Mouse (Mus musculus): Measurements from ENCODE around the gene Snx29. TPM values are rescaled to one million over a fixed set of nuclear protein-coding genes. Genes with fewer than 3 reads are reported as not detected.
"Not testable (repeated sequence)": the region's sequence is repeated elsewhere in the genome, so short reads cannot be mapped to it uniquely, and the experiment has no call there.

Snx29 gene
- polyA plus RNA-seq, 1 experiment from 2014 or later = 22.7 TPM

DNA sequence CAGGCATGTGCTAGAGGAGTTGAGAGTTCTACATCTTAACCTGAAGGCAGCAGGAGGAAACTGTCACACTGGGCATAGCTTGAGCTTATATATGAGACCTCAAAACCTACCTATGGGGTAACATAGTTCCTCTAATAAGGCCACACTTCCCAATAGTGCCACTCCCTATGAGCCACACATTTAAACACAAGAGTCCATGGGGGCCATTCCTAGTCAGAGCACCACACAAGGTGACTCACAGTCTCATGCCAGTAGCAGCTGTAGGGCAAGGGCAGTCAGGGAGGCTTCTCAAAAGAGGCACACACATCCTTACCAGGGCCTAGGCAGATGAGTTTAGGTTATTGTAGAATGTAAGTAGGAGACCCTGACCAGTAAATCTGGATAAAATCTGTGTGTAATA lies 119.8 kb downstream of the Snx29 start:
- no peak overlapping the region for H3K9ac ChIP-seq
- no peak overlapping the region for H3K4me2 ChIP-seq
- H3K36me3 ChIP-seq (replicated peaks) = no peaks in the 10 kb centered on the region
- H3K4me1 ChIP-seq = no peaks in the 10 kb centered on the region
- no peak for ATAC-seq (replicated peaks)
- H3K27me3 ChIP-seq (replicated peaks) = no peaks in the 10 kb centered on the region
- H3K4me3 ChIP-seq = no peak overlapping the region
- no peak overlapping the region for H3K27ac ChIP-seq
- no peaks in the 10 kb centered on the region for H3K9me3 ChIP-seq

DNA sequence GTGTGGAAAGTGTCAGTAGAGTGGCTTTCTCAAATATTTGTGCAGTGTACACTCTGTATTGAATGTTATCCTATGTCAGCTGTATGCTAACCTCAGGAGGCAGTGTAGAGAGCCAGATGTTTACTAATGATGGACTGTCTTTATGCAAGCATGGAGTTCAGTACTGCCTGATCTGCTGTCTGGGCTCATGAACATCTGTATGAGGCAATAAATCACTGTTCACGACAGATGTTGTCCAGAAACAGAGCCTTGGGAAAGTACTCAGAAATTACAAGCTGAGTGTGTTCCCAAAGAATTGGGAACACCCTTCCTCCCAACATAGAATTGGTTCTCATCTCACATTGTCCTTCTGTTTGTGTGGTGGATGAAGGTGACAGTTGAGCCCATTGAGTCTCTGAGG lies 121.9 kb downstream of the Snx29 start:
- Histone ChIP-seq H3K9me3 (no peaks in the 10 kb centered on the region), H3K27ac (no peak overlapping the region), H3K4me1 (no peaks in the 10 kb centered on the region), H3K27me3 (replicated peaks) (no peaks in the 10 kb centered on the region), H3K4me3 (no peak overlapping the region), H3K4me2 (no peak overlapping the region), H3K9ac (no peak overlapping the region), H3K36me3 (replicated peaks) (no peaks in the 10 kb centered on the region)
- WGBS = 82% methylated on average over 1 of the region's 1 CpGs
- ATAC-seq (replicated peaks) = no peak

DNA sequence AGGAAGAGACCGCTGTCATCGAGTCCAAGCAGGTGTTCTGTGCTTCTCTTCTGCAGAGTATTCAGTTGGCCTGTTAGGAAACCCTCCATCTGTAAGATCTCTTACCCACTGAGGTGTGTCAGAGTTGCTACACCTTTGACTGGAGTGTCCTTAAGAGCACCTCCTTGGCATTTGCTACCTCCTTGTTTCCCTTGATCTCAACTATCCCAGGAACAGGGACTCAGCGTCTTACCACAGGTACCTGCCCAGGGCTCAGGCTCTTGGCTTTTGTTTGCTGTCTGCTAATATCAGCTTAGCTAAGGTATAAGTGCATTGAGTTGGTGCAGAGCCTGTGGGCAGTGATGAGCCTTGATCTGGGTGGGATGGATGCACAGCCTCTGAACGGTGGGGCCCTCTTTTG lies 124.3 kb downstream of the Snx29 start:
- Histone ChIP-seq H3K27ac (no peak overlapping the region), H3K9ac (no peak overlapping the region), H3K4me1 (no peaks in the 10 kb centered on the region), H3K4me3 (no peak overlapping the region), H3K36me3 (replicated peaks) (no peaks in the 10 kb centered on the region), H3K9me3 (no peaks in the 10 kb centered on the region), H3K27me3 (replicated peaks) (no peaks in the 10 kb centered on the region), H3K4me2 (no peak overlapping the region)
- ATAC-seq (replicated peaks) = no peak
- 96% methylated on average over 4 of the region's 4 CpGs for WGBS

DNA sequence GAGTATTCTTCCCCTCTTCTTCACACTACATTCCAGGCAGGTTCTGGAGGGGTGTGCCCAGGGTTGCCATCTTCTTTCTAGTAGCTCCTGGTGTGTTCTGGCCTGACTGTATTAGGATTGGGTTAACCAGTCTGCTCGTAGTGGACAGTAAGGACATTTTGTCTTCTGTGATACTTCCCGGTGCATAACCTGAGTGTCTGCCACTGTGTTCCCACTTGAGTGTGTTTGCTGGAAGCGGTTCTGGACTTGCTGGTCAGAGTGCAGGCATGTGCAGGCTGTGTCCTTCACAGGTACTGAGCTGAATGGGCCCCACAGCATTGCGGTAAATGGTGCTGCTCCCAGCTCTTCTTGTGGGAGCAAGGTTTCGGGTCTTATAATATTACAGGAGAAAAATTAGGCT lies 125.2 kb downstream of the Snx29 start:
- WGBS = 92% methylated on average over 5 of the region's 5 CpGs

DNA sequence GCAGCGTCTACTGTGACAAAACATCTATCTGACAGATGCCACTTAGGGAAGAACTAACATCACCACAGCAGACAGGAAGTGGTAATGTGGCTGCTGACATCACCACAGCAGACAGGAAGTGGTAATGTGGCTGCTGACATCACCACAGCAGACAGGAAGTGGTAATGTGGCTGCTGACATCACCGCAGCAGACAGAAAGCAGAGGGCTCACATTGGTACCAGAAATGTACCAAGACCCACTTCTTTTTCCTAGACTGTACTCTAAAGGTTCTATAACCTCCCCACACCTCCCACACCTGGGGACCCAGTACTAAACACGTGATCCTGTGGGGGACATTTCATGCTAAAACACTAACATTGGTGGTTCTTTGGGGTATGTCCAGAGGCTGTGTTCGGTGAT lies 126.0 kb downstream of the Snx29 start:
- not testable (repeated sequence) for H3K9ac ChIP-seq; H3K4me3 ChIP-seq; H3K27me3 ChIP-seq (replicated peaks); H3K9me3 ChIP-seq; H3K4me2 ChIP-seq; H3K27ac ChIP-seq; ATAC-seq (replicated peaks); H3K4me1 ChIP-seq
- H3K36me3 ChIP-seq (replicated peaks) = peaks cover 15% of the 10 kb centered on the region; the same call in 1 of the 2 replicates
- WGBS = 92% methylated on average over 4 of the region's 4 CpGs

More for the DNA sequence above, 125.2 kb downstream of the Snx29 start:
- Histone ChIP-seq H3K9me3 (no peaks in the 10 kb centered on the region), H3K4me1 (no peaks in the 10 kb centered on the region), H3K4me3 (no peak overlapping the region), H3K36me3 (replicated peaks) (peaks cover 8% of the 10 kb centered on the region; the same call in 1 of the 2 replicates), H3K27me3 (replicated peaks) (no peaks in the 10 kb centered on the region), H3K27ac (no peak overlapping the region), H3K9ac (no peak overlapping the region), H3K4me2 (no peak overlapping the region)
- no peak for ATAC-seq (replicated peaks)

DNA sequence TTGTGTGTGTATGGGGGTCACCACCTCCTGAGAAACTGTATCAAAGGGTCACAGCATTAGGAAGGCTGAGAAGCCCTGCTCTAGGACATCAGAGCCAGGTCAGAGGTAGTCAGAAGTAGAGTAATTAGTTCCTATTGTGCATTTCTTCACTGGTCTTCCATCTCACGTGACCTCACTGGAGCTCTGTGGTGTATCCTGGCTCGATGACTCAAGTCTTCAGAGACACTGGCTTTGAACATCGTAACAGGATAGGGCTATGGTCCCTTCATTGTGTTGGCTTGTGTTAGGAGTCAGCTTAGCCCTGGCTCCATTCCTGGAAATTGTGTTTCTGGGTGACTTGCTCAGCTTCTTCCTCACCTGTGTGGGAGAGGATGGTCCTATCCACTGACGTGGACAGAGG lies 126.6 kb downstream of the Snx29 start:
- Histone ChIP-seq H3K4me2 (no peak overlapping the region), H3K4me1 (no peaks in the 10 kb centered on the region), H3K27me3 (replicated peaks) (no peaks in the 10 kb centered on the region), H3K27ac (no peak overlapping the region), H3K9me3 (no peaks in the 10 kb centered on the region), H3K9ac (no peak overlapping the region), H3K36me3 (replicated peaks) (peaks cover 19% of the 10 kb centered on the region; the same call in 1 of the 2 replicates), H3K4me3 (no peak overlapping the region)
- ATAC-seq (replicated peaks) = no peak
- WGBS = 92% methylated on average over 4 of the region's 4 CpGs

DNA sequence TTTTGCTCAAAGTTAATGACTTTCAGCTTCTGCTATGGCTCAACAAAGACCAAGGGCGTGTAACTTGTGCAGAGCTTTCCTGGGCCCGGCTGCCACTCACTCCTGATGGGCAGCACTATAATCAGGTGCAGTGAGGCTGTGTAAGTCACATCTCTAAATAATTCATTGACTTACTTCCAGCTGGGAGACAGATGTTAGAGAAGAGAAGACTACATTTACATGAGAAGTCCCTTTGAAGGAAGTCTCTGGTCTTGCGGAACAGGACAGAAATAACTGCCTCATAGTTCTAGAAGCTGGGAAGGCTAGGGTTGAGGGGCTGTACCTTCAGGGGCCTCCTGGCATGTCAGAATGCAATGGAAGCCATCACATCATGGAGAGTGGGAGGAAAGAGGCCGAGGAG lies 127.9 kb downstream of the Snx29 start:
- H3K27me3 ChIP-seq (replicated peaks) = no peaks in the 10 kb centered on the region
- H3K4me2 ChIP-seq = no peak overlapping the region
- ATAC-seq (replicated peaks) = 0 out of 2 replicates have a peak, but pooled peaks have one; percentile 37
- H3K27ac ChIP-seq = no peak overlapping the region
- no peaks in the 10 kb centered on the region for H3K4me1 ChIP-seq
- H3K36me3 ChIP-seq (replicated peaks) = peaks cover 19% of the 10 kb centered on the region; the same call in 1 of the 2 replicates
- H3K9ac ChIP-seq = no peak overlapping the region
- H3K9me3 ChIP-seq = no peaks in the 10 kb centered on the region
- H3K4me3 ChIP-seq = no peak overlapping the region
- WGBS = 66% methylated on average over 4 of the region's 4 CpGs

DNA sequence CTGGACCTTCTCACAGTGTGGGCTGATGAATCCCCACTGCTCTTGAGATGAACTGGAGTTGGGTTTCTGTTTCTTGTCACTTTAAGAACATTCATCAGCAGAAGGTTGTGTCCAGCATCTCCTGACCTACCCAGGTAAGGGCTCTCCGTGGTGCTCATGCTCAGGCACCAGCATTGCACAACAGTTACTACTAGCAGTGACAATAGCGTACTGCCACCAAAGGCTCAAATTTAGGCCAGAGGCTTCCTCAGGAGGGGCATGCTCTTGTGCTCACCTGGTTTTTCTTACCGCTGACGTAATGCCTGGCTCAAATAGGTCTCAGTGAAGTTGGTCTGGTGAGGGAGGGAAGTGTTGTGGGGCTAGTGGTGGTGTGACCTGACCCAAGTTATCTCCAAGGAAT lies 132.2 kb downstream of the Snx29 start:
- WGBS = 96% methylated on average over 4 of the region's 4 CpGs

DNA sequence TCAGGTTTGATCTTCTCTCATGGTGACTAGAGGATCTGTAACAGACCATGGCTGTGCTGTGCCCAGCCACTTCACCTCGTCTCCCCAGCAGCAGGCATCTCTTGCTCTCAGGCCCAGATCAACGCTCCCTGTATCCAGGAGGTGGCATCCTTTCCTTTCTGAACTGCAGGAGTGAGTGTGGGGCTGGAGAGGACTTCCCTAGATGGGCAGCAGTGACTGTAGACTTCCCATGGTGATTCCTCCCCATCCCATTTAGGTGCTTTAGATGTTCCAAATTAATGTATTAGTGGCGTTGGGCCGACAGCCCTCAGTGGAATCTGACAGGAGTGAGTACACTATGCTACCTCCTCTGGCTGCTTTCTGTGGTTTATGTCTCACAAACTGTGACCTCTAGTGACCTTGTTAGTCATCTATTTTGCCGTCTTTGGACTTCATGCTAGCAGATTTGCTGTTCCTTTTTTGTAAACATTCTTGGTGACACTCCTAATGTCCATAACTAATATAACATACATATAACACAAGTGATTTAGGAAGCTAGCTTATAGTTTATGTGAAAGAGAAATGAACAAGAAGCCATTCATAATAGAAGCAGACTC lies 132.9 kb downstream of the Snx29 start:
- Histone ChIP-seq H3K4me1 (no peaks in the 10 kb centered on the region), H3K4me2 (no peak overlapping the region), H3K27me3 (replicated peaks) (no peaks in the 10 kb centered on the region), H3K9me3 (no peaks in the 10 kb centered on the region), H3K9ac (no peak overlapping the region), H3K36me3 (replicated peaks) (peaks cover 19% of the 10 kb centered on the region; the same call in 1 of the 2 replicates), H3K27ac (no peak overlapping the region), H3K4me3 (no peak overlapping the region)
- no peak for ATAC-seq (replicated peaks)
- 87% methylated on average over 5 of the region's 5 CpGs for WGBS

More for the DNA sequence above, 132.2 kb downstream of the Snx29 start:
- no peaks in the 10 kb centered on the region for H3K27me3 ChIP-seq (replicated peaks)
- H3K4me3 ChIP-seq = no peak overlapping the region
- peaks cover 19% of the 10 kb centered on the region; the same call in 1 of the 2 replicates for H3K36me3 ChIP-seq (replicated peaks)
- no peak overlapping the region for H3K4me2 ChIP-seq
- H3K9ac ChIP-seq = no peak overlapping the region
- no peak for ATAC-seq (replicated peaks)
- H3K9me3 ChIP-seq = no peaks in the 10 kb centered on the region
- H3K27ac ChIP-seq = no peak overlapping the region
- H3K4me1 ChIP-seq = no peaks in the 10 kb centered on the region

DNA sequence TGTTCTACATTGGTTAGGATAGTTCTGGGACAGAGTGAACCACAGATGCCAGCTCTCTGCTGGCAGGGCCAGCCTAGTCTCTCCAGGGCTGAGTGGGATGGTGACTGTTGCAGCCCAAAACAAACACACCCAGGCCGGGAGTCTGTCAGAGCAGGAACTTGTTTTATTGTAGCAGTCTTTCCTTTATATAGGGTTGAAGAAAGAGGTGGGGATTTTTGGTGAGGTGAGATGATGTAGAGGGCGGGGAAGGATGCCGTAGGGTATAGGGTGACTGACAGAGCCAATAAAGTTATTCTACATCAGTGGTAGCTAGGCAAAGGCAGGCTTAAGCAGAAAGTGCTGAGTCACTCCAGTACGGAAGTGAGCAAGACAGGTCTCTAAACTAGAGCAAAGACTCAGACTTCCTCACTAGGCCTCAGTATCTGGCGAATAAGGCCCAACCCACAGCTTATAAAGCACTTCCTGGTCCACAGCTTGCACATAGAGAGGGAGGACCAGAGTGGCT lies 133.5 kb downstream of the Snx29 start:
- Histone ChIP-seq H3K27ac (no peak overlapping the region), H3K4me2 (no peak overlapping the region), H3K9me3 (no peaks in the 10 kb centered on the region), H3K36me3 (replicated peaks) (peaks cover 19% of the 10 kb centered on the region; the same call in 1 of the 2 replicates), H3K27me3 (replicated peaks) (no peaks in the 10 kb centered on the region), H3K4me3 (no peak overlapping the region), H3K4me1 (no peaks in the 10 kb centered on the region), H3K9ac (no peak overlapping the region)
- 86% methylated on average over 5 of the region's 5 CpGs for WGBS
- no peak for ATAC-seq (replicated peaks)

DNA sequence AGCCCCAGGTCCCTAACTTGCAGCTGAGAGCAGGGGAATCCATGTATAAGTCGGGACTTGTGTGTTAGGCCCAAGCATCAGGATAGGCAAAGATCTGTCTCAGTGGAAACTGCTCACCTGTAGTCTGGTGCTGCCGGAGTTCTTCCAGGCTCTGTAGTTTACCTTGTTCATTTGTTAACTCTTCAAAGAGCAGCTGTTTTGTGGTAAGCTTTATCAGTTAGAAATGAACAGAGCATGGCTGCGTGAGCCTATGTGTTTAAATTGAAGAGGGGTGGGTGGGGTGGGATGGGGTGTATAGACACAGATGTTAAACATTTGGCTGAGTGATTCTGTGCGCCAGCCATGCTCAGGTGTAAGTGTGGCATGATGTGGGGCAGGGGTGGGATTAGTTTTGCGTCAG lies 134.4 kb downstream of the Snx29 start:
- Histone ChIP-seq H3K4me2 (no peak overlapping the region), H3K4me1 (no peaks in the 10 kb centered on the region), H3K36me3 (replicated peaks) (peaks cover 18% of the 10 kb centered on the region; the same call in 1 of the 2 replicates), H3K9ac (no peak overlapping the region), H3K27me3 (replicated peaks) (no peaks in the 10 kb centered on the region), H3K4me3 (no peak overlapping the region), H3K27ac (no peak overlapping the region), H3K9me3 (no peaks in the 10 kb centered on the region)
- ATAC-seq (replicated peaks) = no peak
- WGBS = 90% methylated on average over 5 of the region's 5 CpGs

DNA sequence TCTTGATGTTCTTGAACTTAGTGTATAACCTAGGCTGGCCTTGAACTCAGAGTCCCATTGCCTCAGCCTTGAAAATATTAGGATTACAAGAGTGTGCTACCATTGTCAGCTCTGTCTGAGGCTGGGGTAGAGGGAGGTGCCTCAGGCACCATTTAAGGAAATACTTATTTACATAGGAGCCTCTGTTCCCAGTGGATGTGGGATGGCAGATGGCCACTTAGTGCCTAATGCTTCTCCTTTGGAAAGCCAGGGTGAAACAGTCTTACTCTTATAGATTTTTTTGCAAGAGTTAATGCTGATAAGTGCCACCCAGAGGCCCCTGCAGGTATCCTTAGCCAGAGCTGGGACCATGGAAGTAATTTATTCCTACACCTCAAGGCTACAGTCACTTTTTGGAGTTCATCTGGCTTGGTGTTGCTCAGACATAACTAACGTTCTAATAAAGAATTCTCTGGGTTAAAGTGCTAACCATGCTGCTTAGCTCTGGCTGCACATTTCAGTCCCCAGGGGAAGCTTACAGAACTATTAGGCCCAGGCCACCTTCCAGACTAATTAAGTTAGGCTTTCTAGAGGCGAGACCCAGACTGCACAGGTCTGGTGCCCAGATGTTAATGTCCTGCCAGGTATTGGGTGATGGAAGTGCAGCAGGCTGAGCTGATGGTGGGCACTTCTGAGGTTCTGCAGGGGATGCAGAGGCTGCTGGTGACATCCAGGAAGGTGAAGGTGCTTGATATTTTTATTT lies 135.1 kb downstream of the Snx29 start:
- Histone ChIP-seq H3K27me3 (replicated peaks) (no peaks in the 10 kb centered on the region), H3K4me2 (no peak overlapping the region), H3K4me1 (no peaks in the 10 kb centered on the region), H3K9me3 (no peaks in the 10 kb centered on the region), H3K4me3 (no peak overlapping the region), H3K36me3 (replicated peaks) (peaks cover 11% of the 10 kb centered on the region; the same call in 1 of the 2 replicates), H3K27ac (no peak overlapping the region), H3K9ac (no peak overlapping the region)
- no peak for ATAC-seq (replicated peaks)
- WGBS = 56% methylated on average over 2 of the region's 2 CpGs

DNA sequence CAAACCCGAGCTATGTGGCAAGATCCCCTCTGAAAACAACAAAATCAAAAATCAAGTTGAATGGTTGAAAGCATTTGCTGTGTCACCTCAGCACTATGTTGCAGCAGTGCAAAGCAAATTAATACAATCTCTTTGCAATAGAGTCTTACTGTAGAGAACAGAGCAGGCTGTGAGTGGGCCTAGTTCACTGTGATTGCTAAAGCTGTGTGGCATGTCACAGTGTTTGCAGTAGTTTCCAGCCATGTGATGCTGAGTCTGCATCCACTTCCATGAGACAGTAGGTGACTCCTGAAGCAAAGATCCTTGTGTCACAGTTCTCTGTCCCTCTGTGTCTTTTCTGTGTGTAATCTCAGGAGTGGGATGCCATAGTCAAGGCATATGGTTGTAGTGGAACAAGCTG lies 137.5 kb downstream of the Snx29 start:
- ATAC-seq (replicated peaks) = no peak
- 98% methylated on average over 1 of the region's 1 CpGs for WGBS
- H3K27ac ChIP-seq = no peak overlapping the region

More for the DNA sequence above, 137.5 kb downstream of the Snx29 start:
- no peaks in the 10 kb centered on the region; the same call in 1 of the 2 replicates for H3K36me3 ChIP-seq (replicated peaks)
- H3K4me3 ChIP-seq = no peak overlapping the region
- no peaks in the 10 kb centered on the region for H3K27me3 ChIP-seq (replicated peaks)
- no peaks in the 10 kb centered on the region for H3K9me3 ChIP-seq
- no peaks in the 10 kb centered on the region for H3K4me1 ChIP-seq
- H3K9ac ChIP-seq = no peak overlapping the region
- H3K4me2 ChIP-seq = no peak overlapping the region

Measured in midbrain, embryonic 15.5 days (tissue).